Comparison of ENCODE assay signal across 19 mouse cellular contexts in genomic region chr14:13252594-13252993, GRCm38 (mm10). TPM values are rescaled to one million over a fixed set of nuclear protein-coding genes. Genes with fewer than 3 reads are reported as not detected.
DNase-seq lines count a peak whose midpoint lies in the region; ATAC-seq and TF ChIP-seq lines count a peak whose summit lies in the region.
"Had no signal": no experiment of that assay in that cellular context is flagged by ENCODE, and none has a peak within 500 bp of the region (broad histone marks: within the 10 kb centered on the region; RNA-seq: fewer than 3 reads in every experiment).

No protein-coding gene starts in this region.

- H3K36me3 ChIP-seq in heart, embryonic 11.5 days (ENCODE audit: control insufficient read depth, insufficient read depth, low read length), result no peaks in the 10 kb centered on the region
- H3K36me3 ChIP-seq: embryonic facial prominence, embryonic 10.5 days; embryonic facial prominence, embryonic 12.5 days; forebrain, embryonic 15.5 days had no signal

- H3K27ac ChIP-seq in heart, embryonic 11.5 days (ENCODE audit: low read depth, low read length), result no peak overlapping the region
- H3K27ac ChIP-seq: embryonic facial prominence, embryonic 10.5 days; embryonic facial prominence, embryonic 12.5 days; forebrain, embryonic 13.5 days; forebrain, embryonic 15.5 days had no signal

- H3K9ac ChIP-seq in heart, embryonic 11.5 days (ENCODE audit: low read depth, low read length), result no peak overlapping the region
- H3K9ac ChIP-seq: embryonic facial prominence, embryonic 12.5 days; forebrain, embryonic 13.5 days; forebrain, embryonic 15.5 days; forebrain, postnatal 0 days had no signal

- no peaks in the 10 kb centered on the region for H3K4me1 ChIP-seq in heart, embryonic 11.5 days (ENCODE audit: control insufficient read depth, insufficient read depth, low read length)
- H3K4me1 ChIP-seq: embryonic facial prominence, embryonic 10.5 days; embryonic facial prominence, embryonic 12.5 days; forebrain, embryonic 15.5 days had no signal

- in situ Hi-C loops in Patski (cut with MboI; ENCODE audit: low pct_unique_long_range_greater_than_20kb), result no loop called here

- DNase-seq in heart, adult 11 months, result peak; percentile 22
- DNase-seq in 3T3-L1 (ENCODE audit: low read depth, low spot score) (peak; percentile 2), Patski (ENCODE audit: low read depth, low spot score) (peak; percentile 15)
- DNase-seq in cerebellum, adult 11-12 months, result no peak
- DNase-seq: adrenal gland, adult 2 months; adrenal gland, postnatal 10 days; adrenal gland, postnatal 25 days; cerebellum, adult 11 months; cerebellum, adult 2 months; cerebellum, adult 9-10 months; cerebellum, postnatal 10 days; cerebellum, postnatal 25 days; forebrain, postnatal 0 days had no signal

- H3K27me3 ChIP-seq in heart, embryonic 11.5 days (ENCODE audit: control insufficient read depth, insufficient read depth, low read length), result no peaks in the 10 kb centered on the region
- no peaks in the 10 kb centered on the region for H3K27me3 ChIP-seq in Patski
- H3K27me3 ChIP-seq: embryonic facial prominence, embryonic 12.5 days; forebrain, embryonic 13.5 days; forebrain, embryonic 15.5 days had no signal

- H3K4me3 ChIP-seq in heart, embryonic 11.5 days (ENCODE audit: low read depth, low read length), result no peak overlapping the region
- H3K4me3 ChIP-seq: embryonic facial prominence, embryonic 10.5 days; embryonic facial prominence, embryonic 12.5 days; forebrain, embryonic 13.5 days; forebrain, embryonic 15.5 days had no signal

- no peaks in the 10 kb centered on the region for H3K9me3 ChIP-seq in heart, embryonic 11.5 days (replicated peaks; ENCODE audit: control insufficient read depth, low read length)
- H3K9me3 ChIP-seq: embryonic facial prominence, embryonic 10.5 days; embryonic facial prominence, embryonic 12.5 days; forebrain, embryonic 13.5 days; forebrain, embryonic 15.5 days had no signal

- no peak overlapping the region for H3K4me2 ChIP-seq in heart, embryonic 11.5 days
- H3K4me2 ChIP-seq: embryonic facial prominence, embryonic 12.5 days; forebrain, embryonic 13.5 days; forebrain, embryonic 15.5 days had no signal

- no peak for TF ChIP-seq CTCF in Patski (IDR thresholded peaks at IDR 0.05)

- POLR2A ChIA-PET in Patski (lab: Charles Lee), result no interaction called here

- 77% methylated on average over 1 of the region's 1 CpGs for WGBS in heart, embryonic 11.5 days (ENCODE audit: insufficient replicate concordance)

- no peak for ATAC-seq in heart, embryonic 11.5 days (replicated peaks; ENCODE audit: insufficient number of reproducible peaks, low FRiP score, low TSS enrichment)
- peak; percentile 96 for ATAC-seq in Patski
- ATAC-seq: forebrain, embryonic 13.5 days; forebrain, embryonic 15.5 days; forebrain, postnatal 0 days had no signal

- CTCF ChIA-PET in Patski (lab: Charles Lee), result no interaction called here

RNA-seq across cellular contexts. Expression of gene Synpr, which starts 32.0 kb away (rescaled TPM):
- polyA plus RNA-seq in heart, embryonic 11.5 days (2014; fragmentation: Nextera tagmentation; extraction: Ambion mirVana), result 0.69 and 1.5 TPM in 2 replicates
- polyA plus RNA-seq in Patski (2021), result 0.06 TPM
- polyA plus RNA-seq: C2C12 had no signal
